Mouse (Mus musculus): ENCODE measurements around the gene Slc38a9.

Gene Slc38a9

DNA sequence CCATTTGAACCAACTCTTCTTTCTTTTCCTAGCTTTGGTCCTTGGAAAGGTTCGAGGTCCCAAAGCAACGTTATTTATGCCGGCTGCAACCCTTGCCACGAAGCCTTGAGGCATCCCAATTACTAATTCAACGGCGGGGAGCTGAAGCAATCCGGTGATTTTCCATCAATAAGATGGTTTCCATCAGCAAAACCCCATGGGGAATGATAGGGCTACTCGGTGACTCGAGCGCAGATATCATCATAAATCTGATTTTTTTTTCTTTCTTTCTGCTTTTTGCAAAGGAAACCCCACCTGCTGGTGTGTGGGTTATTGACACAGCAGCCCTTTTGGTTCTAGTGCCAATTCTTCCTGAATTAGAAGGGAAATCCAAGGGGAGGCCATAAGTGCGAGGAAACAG, 111.7 kb downstream of the Slc38a9 start:
- no peak for DNase-seq

GRCm38 (mm10) chr13:112772861-112773260, 112.3 kb downstream of the Slc38a9 start:
- DNase-seq, result no peak

- DNase-seq, result no peak
Measured at GRCm38 (mm10) chr13:112773991-112774675, 113.6 kb downstream of the Slc38a9 start.

GRCm38 (mm10) chr13:112775856-112776255, 115.3 kb downstream of the Slc38a9 start:
- DNase-seq, result no peak

DNA sequence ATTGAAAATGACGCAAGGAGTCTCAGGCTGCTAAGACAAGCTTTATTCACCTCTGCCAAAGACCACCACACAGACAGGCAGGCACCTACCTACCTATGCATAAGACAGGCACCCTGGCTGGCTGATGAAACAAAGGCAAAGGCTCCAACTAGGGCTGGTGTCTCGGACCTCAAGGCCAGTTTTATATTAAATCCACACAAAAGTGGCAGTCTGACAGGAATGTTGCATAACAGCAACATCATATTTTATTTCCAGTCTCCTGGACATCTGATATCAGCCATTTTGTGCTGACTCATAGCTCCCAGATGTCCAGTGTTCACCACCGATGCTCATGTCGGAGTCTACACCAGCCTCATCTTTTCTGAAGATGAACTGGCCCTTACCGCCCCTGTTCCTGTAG, 117.9 kb downstream of the Slc38a9 start:
- no peak for DNase-seq

GRCm38 (mm10) chr13:112785305-112785704, 124.8 kb downstream of the Slc38a9 start:
- no peak for DNase-seq

DNA sequence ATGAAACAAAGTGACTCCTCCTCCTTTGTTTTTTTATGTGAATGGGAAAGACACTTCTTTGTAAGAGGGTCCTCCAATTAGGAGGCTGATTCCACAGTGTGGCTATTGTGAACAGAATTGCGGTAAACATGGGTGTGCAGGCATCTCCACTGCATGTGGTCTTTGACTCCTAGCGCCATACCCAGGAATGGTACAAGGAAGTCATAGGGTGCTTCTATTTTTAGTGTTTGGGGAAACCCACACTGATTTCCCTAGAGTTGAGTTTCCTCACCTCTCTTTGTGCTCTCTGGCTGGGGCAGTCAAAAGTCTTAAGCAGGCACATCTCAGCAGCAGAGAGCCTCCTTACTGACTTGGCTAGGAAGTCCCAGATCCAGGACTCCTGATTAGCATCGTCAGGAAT, 125.6 kb downstream of the Slc38a9 start:
- no peak for DNase-seq

DNA sequence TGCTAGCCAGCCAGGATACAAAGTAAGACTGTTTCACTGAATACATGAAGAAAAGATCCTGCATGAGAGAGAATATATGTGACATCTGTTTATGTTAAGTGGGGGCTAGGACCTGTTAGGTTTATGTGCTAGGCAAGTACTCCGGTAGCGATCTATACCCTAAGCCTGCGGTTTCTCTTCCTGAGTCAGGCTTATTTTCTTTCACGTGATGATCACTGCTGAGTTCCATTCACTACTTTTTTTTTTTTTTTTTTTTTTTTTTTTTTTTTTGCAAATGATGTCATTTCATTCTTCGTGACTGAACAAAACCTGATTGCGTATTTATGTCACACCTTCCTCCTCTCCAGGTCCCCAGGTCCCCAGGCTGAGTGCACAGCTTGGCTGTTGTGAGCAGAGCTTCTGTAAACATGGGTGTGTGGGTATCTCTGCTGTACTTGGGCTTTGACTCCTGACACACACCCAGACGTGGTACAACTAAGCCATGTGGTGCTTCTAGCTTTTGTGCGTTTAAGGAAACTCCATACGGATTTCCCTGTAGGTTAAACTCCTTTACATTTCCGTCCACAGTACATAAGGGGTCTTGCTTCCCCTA, 126.5 kb downstream of the Slc38a9 start:
- DNase-seq, result no peak

All from right cerebral cortex, postnatal 14 days (tissue).